Comparison of ENCODE assay signal across 1 mouse cellular context in the genomic region with DNA sequence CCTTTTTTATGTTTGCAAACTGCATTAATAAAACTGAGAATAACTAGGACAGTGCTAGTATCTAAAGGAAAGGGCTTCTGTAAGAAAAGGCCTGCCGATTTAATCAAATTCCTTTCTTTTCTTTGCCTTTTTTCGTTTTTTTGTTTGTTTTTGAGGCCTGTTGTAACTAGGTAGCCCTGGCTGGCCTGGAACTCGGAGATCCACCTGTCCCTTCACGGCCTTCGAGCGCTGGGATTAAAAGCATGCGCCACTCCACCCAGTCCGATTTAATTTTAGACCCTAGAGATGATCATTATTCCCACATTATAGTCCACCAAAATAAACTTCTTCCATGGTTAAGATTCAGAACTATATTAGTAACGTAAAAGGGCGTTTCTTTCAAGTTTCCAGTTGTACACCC.
TF ChIP-seq lines count a peak whose summit lies in the region.

No protein-coding gene starts in this region.

TF ChIP-seq in MEL, 35 proteins besides CTCF, POLR2A, EP300 and RAD21 (continued from another document):
- no peak for TF ChIP-seq CHD2 (IDR thresholded peaks at IDR 0.05; ENCODE audit: low read length)
- TF ChIP-seq TAL1 (IDR thresholded peaks at IDR 0.05; ENCODE audit: low read length), result no peak
- no peak for TF ChIP-seq MYB (IDR thresholded peaks at IDR 0.05; ENCODE audit: low read depth, low read length)
- no peak for TF ChIP-seq MXI1 (IDR thresholded peaks at IDR 0.05; ENCODE audit: low read depth, low read length)
- TF ChIP-seq MAX (IDR thresholded peaks at IDR 0.05; ENCODE audit: low read length), result no peak
